Mouse (Mus musculus): ENCODE data around the gene Tceal5. TPM values are rescaled to one million over a fixed set of nuclear protein-coding genes. Genes with fewer than 3 reads are reported as not detected.
"Not testable (repeated sequence)": the region's sequence is repeated elsewhere in the genome, so short reads cannot be mapped to it uniquely, and the experiment has no call there.

The Tceal5 gene
- 4.8 and 5.6 TPM in 2 replicates for polyA plus RNA-seq (2016; fragmentation: Nextera tagmentation; extraction: Ambion mirVana)

- H3K27me3 ChIP-seq (replicated peaks; ENCODE audit: low read depth, poor library complexity, severe bottlenecking) = peaks cover 39% of the 10 kb centered on the region
- peaks cover 5% of the 10 kb centered on the region for H3K4me1 ChIP-seq
- 25% methylated on average over 9 of the region's 9 CpGs for WGBS
- DNase-seq (ENCODE audit: low spot score) = peak; percentile 67
- H3K27ac ChIP-seq (replicated peaks) = peak within 1 kb of the TSS; percentile 44
- no peaks in the 10 kb centered on the region for H3K9me3 ChIP-seq
- H3K4me3 ChIP-seq = peak within 1 kb of the TSS; percentile 57
- H3K36me3 ChIP-seq (replicated peaks) = no peaks in the 10 kb centered on the region
Observed at GRCm38 (mm10) chrX:136203664-136204066, at the start of gene Tceal5. TSS of gene Tceal5 (minus strand) at chrX:136203876.

- Histone ChIP-seq H3K27me3 (replicated peaks; ENCODE audit: low read depth, poor library complexity, severe bottlenecking) (peaks cover 21% of the 10 kb centered on the region), H3K9me3 (no peaks in the 10 kb centered on the region)
- 78% methylated on average over 6 of the region's 6 CpGs for WGBS
Observed at GRCm38 (mm10) chrX:136252023-136252729, 48.5 kb upstream of the Tceal5 start.

DNA sequence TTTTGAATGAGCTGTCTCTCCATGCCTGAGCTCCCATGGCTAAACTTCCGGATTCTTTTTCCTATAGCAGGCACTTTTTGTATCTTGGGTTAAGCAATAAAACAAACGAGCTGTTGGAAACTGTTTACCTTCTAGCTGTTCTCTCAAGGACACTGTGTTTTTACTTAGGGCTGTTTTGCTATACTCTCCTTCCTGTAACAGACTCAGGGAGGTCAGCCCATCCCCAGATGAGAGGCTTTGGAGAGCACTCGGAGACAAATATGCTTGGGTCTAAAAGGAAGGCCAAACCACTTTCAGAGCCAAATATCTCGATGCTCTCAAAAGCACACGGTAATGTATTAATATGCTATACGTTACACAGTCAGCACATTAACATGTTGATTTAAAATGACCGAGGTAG, 46.0 kb upstream of the Tceal5 start:
- H3K4me1 ChIP-seq = no peaks in the 10 kb centered on the region
- H3K9me3 ChIP-seq = no peaks in the 10 kb centered on the region
- H3K27ac ChIP-seq (replicated peaks) = no peak overlapping the region
- 80% methylated on average over 7 of the region's 7 CpGs for WGBS
- no peak for DNase-seq (ENCODE audit: low spot score)
- H3K4me3 ChIP-seq = no peak overlapping the region
- H3K36me3 ChIP-seq (replicated peaks) = peaks cover 23% of the 10 kb centered on the region
- peaks cover 38% of the 10 kb centered on the region for H3K27me3 ChIP-seq (replicated peaks; ENCODE audit: low read depth, poor library complexity, severe bottlenecking)

More at GRCm38 (mm10) chrX:136252023-136252729, 48.5 kb upstream of the Tceal5 start:
- Histone ChIP-seq H3K4me1 (no peaks in the 10 kb centered on the region), H3K36me3 (replicated peaks) (peaks cover 18% of the 10 kb centered on the region), H3K4me3 (no peak overlapping the region), H3K27ac (replicated peaks) (no peak overlapping the region)
- no peak for DNase-seq (ENCODE audit: low spot score)

DNA sequence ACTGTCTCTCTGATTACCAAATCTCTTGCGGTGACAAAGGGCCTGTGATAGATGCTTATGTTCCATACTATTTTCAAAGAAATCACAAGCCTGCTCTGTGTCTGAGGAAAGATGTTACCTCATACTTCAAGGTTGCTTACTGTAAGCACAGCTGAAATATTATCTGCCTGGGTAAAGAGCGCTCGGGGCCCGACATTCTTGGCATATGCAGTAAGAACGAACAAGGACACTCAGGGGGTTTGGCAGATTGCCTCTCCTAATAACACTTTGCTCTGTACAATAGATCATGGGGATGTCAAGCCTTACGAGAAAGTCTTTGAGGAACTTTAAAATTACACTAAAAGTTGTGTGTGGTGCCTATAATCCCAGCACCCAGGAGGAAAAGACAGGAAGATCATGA, 45.1 kb upstream of the Tceal5 start:
- peaks cover 38% of the 10 kb centered on the region for H3K27me3 ChIP-seq (replicated peaks; ENCODE audit: low read depth, poor library complexity, severe bottlenecking)
- H3K4me1 ChIP-seq = no peaks in the 10 kb centered on the region
- DNase-seq (ENCODE audit: low spot score) = no peak
- H3K36me3 ChIP-seq (replicated peaks) = peaks cover 23% of the 10 kb centered on the region
- H3K9me3 ChIP-seq = no peaks in the 10 kb centered on the region
- no peak overlapping the region for H3K27ac ChIP-seq (replicated peaks)
- 86% methylated on average over 6 of the region's 6 CpGs for WGBS
- H3K4me3 ChIP-seq = no peak overlapping the region

GRCm38 (mm10) chrX:136245521-136246071, 41.9 kb upstream of the Tceal5 start:
- DNase-seq (ENCODE audit: low spot score) = peak; percentile 69
- Histone ChIP-seq H3K4me1 (no peaks in the 10 kb centered on the region), H3K4me3 (peak overlapping the region; percentile 66), H3K36me3 (replicated peaks) (peaks cover 23% of the 10 kb centered on the region), H3K27me3 (replicated peaks; ENCODE audit: low read depth, poor library complexity, severe bottlenecking) (peaks cover 38% of the 10 kb centered on the region), H3K27ac (replicated peaks) (peak overlapping the region; percentile 88), H3K9me3 (no peaks in the 10 kb centered on the region)
- 24% methylated on average over 15 of the region's 15 CpGs for WGBS

DNA sequence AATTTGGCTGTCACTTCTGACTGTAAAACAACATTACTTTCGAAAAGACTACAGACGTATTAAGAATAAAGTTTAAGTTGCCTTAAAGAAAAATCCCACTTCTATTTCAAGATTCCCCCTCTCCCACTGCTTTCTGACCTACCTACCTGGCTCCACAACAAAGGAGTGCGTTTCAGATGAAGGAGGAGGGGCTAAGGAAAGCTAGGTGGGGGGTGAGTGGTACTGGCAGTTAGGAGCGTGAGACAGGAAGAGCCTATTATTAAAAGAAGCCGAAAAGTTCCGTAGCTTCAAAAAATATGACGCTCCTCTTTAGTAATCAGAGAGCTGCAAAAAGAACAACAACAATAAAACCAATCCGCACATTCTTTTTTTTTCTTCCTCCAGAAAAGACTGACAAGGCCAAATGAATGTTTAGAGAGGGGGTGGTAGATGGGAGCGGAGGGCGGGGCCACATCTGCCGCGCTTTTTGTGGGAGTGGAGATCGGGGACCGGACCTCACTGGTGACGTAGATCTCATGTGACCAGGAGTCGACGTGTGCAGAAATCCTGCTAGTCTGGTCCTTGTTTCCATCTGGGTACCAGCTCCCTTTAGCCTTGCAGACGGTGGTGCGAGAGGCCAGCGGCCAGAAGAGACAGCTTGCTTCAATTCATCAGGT, 41.0 kb upstream of the Tceal5 start, which contains the start of gene Tceal9:
TSS of gene Tceal9 (plus strand) at position 506 of the 656 bp plus-strand sequence.
- 14% methylated on average over 20 of the region's 20 CpGs for WGBS
- Histone ChIP-seq H3K4me3 (peak within 1 kb of the TSS; percentile 66), H3K9me3 (no peaks in the 10 kb centered on the region), H3K27ac (replicated peaks) (peak within 1 kb of the TSS; percentile 88), H3K27me3 (replicated peaks; ENCODE audit: low read depth, poor library complexity, severe bottlenecking) (peaks cover 33% of the 10 kb centered on the region), H3K4me1 (no peaks in the 10 kb centered on the region), H3K36me3 (replicated peaks) (peaks cover 23% of the 10 kb centered on the region)
- DNase-seq (ENCODE audit: low spot score) = peak; percentile 83

DNA sequence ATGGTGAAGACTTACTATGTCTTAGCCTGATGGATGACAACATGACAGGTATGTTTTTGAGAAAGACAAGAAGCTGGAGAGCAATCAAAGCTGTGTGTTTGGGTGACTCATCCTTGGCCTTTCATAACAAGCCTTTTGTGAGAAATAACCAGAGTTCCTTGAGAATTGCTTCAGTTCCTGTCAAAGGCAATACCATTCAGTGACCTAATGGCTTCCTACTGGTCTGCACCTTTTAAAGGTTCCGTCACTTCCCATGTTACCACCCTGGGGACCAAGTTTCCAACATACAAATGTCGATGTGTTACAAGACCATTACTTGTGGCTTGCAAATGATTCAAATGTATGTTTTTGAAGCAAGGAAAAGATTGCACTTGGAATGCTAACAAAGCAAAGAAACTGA, 39.5 kb upstream of the Tceal5 start:
- H3K27ac ChIP-seq (replicated peaks) = no peak overlapping the region
- H3K36me3 ChIP-seq (replicated peaks) = peaks cover 15% of the 10 kb centered on the region
- H3K4me1 ChIP-seq = no peaks in the 10 kb centered on the region
- no peak overlapping the region for H3K4me3 ChIP-seq
- 84% methylated on average over 2 of the region's 2 CpGs for WGBS
- peaks cover 20% of the 10 kb centered on the region for H3K27me3 ChIP-seq (replicated peaks; ENCODE audit: low read depth, poor library complexity, severe bottlenecking)
- no peak for DNase-seq (ENCODE audit: low spot score)
- H3K9me3 ChIP-seq = no peaks in the 10 kb centered on the region

- no peak overlapping the region for H3K27ac ChIP-seq (replicated peaks)
- WGBS = 46% methylated on average over 3 of the region's 3 CpGs
- H3K36me3 ChIP-seq (replicated peaks) = no peaks in the 10 kb centered on the region
- no peak for DNase-seq (ENCODE audit: low spot score)
- no peaks in the 10 kb centered on the region for H3K9me3 ChIP-seq
- H3K27me3 ChIP-seq (replicated peaks; ENCODE audit: low read depth, poor library complexity, severe bottlenecking) = peaks cover 6% of the 10 kb centered on the region; the same call in 1 of the 2 replicates
- no peaks in the 10 kb centered on the region for H3K4me1 ChIP-seq
- H3K4me3 ChIP-seq = no peak overlapping the region
Observed at GRCm38 (mm10) chrX:136238118-136238517, 34.4 kb upstream of the Tceal5 start.

- Histone ChIP-seq H3K27me3 (replicated peaks; ENCODE audit: low read depth, poor library complexity, severe bottlenecking) (peaks cover 19% of the 10 kb centered on the region), H3K4me3 (no peak overlapping the region), H3K27ac (replicated peaks) (no peak overlapping the region), H3K4me1 (no peaks in the 10 kb centered on the region), H3K9me3 (no peaks in the 10 kb centered on the region), H3K36me3 (replicated peaks) (no peaks in the 10 kb centered on the region)
- WGBS = 80% methylated on average over 5 of the region's 5 CpGs
- DNase-seq (ENCODE audit: low spot score) = no peak
Observed at GRCm38 (mm10) chrX:136227768-136228167, 24.1 kb upstream of the Tceal5 start.

GRCm38 (mm10) chrX:136223714-136224113, 20.0 kb upstream of the Tceal5 start:
- Histone ChIP-seq H3K9me3 (no peaks in the 10 kb centered on the region), H3K36me3 (replicated peaks) (no peaks in the 10 kb centered on the region), H3K4me1 (no peaks in the 10 kb centered on the region), H3K27ac (replicated peaks) (no peak overlapping the region), H3K27me3 (replicated peaks; ENCODE audit: low read depth, poor library complexity, severe bottlenecking) (peaks cover 15% of the 10 kb centered on the region), H3K4me3 (no peak overlapping the region)
- DNase-seq (ENCODE audit: low spot score) = no peak
- WGBS = 76% methylated on average over 6 of the region's 6 CpGs

- H3K4me3 ChIP-seq = no peak overlapping the region
- DNase-seq (ENCODE audit: low spot score) = no peak
- H3K9me3 ChIP-seq = no peaks in the 10 kb centered on the region
- H3K27me3 ChIP-seq (replicated peaks; ENCODE audit: low read depth, poor library complexity, severe bottlenecking) = peaks cover 18% of the 10 kb centered on the region; the same call in 1 of the 2 replicates
- 0 out of 2 replicates have a peak, but pooled peaks cover 5% of the 10 kb centered on the region for H3K4me1 ChIP-seq
- WGBS = 70% methylated on average over 1 of the region's 1 CpGs
- no peaks in the 10 kb centered on the region for H3K36me3 ChIP-seq (replicated peaks)
- H3K27ac ChIP-seq (replicated peaks) = no peak overlapping the region
Observed at GRCm38 (mm10) chrX:136216303-136216702, 12.6 kb upstream of the Tceal5 start.

DNA sequence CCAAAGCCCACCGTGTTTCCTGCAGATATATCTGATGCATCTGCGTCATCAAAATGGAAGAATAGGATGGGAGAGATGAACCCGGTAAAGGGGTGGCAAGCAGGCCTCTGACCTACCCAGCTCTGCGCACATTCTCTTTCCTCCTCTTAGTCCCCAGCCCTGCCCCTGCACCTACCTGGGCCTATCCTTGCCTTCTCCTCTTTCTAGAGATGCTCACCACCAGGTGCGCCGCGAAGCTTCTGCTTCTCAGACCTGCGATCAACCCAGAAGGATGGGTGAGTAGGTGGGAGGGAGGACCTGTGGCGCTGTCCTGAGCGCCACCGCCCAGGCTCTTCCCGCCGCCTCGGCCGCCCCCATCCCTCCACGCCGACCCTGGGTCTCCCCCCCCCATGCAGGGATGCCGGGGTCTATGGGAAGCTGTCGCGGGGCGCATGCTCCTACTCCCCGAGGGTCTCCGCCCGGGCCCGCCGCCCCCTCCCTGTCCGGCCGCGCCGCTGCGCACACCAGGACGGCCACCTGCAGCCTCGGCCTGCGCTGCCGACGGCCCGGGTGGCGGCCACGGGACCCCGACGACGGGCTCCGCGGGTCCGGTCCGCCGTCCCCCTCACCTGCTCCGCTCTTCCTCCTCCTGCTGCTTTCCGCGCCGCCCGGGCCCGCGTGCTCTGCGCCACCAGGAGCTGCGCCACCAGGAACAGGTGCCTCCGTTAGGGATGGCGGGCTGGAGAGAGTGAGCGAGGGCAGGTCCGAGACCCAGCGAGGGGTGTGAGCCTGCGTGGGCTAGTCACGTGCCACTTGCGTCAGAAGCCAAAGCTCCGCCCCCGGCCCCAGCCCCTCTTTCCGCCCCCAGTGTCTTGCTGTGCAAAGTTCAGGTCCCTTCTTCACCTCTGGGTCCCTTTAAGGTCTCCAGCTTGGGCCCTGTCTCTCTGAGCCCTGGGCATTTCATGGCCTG, 11.3 kb upstream of the Tceal5 start, which contains the start of the genes Tceal7 and Bex1:
TSS of gene Tceal7 (plus strand) at position 51 of the 949 bp plus-strand sequence.
TSS of gene Bex1 (minus strand) at position 785 of the 949 bp plus-strand sequence.
- not testable (repeated sequence) for H3K4me1 ChIP-seq; DNase-seq (ENCODE audit: low spot score); H3K9me3 ChIP-seq; H3K36me3 ChIP-seq (replicated peaks)
- whole genome bisulfite sequencing = 26% methylated on average over 18 of the region's 67 CpGs
- Histone ChIP-seq H3K27me3 (replicated peaks; ENCODE audit: low read depth, poor library complexity, severe bottlenecking) (peaks cover 14% of the 10 kb centered on the region; the same call in 1 of the 2 replicates), H3K27ac (replicated peaks) (peak within 1 kb of the TSS; percentile 35), H3K4me3 (peak within 1 kb of the TSS; percentile 59)
